Mouse (Mus musculus): ENCODE results near the gene Evx2. TPM values are rescaled to one million over a fixed set of nuclear protein-coding genes. Genes with fewer than 3 reads are reported as not detected.

Evx2 gene
- not detected for total RNA-seq (2021)
- long read RNA-seq, result 0 reads

DNA sequence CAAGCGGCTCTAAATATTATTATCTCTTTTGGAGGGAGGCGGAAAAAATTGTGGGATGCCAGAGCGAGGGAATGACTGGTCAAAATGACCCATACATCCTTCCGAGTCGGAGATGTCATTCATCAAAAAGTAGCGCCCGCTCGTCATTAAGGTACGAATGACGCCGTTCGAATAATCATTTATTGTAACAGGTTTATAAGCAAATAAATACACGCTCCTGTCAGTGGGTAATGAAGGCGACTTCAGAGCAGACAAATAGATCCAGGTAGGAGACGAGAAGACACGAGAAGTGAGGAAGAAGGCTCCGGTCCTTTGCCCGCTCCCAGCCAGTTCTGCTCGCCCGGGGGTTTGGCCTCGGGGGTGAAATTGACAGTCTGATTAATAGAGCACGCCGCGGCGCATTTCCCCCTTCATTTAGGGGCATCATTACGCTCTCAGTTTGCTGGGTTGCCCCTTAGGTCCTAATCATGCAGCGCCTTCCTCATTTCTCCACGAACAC is at the start of gene Evx2:
TSS of gene Evx2 (minus strand) at position 51 of the 499 bp plus-strand sequence.
- no peak for DNase-seq (ENCODE audit: low spot score in 2 of 2)

DNA sequence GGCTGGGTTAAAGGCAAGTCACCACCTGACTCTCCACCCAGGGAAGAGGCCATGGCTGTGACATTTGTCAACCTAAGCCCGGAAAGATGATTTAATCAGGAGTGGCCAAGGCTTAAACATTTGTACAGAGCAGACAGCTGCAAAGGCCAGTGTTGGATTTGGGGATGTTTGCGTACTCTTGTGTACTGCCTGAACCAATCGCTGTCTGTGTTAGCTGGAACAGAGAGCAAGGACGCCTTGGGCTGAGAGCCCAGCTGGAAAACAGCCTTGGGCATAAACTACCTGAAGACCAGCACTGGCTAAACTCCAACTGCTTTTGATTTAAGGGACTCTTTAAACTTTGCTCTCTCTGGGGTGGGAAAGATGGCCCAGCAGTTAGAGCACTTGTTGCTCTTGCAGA is 49.3 kb upstream of the Evx2 start:
- no peak for DNase-seq (ENCODE audit: low spot score in 2 of 2)

DNA sequence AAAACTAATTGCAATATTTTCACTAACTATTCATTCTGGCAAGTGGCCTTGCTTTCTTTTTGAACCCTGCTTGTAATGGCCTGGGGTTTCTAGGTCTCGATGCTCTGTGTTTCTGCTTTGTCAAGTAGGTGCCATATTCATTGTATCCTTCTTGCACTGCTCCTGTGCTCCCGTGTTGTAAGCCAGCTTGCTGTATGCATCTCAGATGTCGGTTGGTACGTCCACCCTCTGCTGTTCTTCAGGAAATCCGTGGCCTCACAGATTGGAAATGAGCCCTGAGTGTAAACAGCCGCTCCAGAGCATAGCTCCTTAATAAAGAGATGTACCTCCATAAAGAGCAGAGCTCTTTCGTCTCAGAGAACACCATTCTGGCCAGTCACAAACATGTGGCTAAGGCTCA is 48.2 kb upstream of the Evx2 start:
- DNase-seq (ENCODE audit: low spot score in 2 of 2), result no peak

- DNase-seq (ENCODE audit: low spot score in 2 of 2), result no peak
These were observed 47.1 kb upstream of the Evx2 start for GRCm38 (mm10) chr2:74706393-74706960.

DNA sequence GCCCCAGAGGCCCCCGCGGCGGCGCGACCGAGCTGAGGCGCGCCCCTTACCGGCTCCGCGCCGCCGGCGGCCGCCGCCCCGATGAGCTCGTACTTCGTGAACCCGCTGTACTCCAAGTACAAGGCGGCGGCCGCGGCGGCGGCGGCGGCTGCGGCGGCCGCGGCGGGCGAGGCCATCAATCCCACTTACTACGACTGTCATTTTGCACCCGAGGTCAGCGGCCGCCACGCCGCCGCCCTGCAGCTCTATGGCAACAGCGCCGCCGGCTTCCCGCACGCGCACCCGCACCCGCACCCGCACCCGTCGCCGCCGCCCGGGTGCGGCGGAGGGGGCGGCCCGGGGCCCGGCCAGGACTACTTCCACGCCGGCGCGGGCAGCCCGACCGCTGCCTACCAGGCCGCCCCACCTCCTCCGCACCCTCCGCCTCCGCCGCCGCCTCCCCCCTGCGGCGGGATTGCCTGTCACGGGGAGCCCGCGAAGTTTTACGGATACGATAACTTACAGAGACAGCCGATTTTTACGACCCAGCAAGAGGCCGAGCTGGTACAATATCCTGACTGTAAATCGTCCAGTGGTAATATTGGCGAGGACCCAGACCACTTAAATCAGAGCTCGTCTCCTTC is 46.2 kb upstream of the Evx2 start:
- DNase-seq (ENCODE audit: low spot score in 2 of 2), result no peak

DNA sequence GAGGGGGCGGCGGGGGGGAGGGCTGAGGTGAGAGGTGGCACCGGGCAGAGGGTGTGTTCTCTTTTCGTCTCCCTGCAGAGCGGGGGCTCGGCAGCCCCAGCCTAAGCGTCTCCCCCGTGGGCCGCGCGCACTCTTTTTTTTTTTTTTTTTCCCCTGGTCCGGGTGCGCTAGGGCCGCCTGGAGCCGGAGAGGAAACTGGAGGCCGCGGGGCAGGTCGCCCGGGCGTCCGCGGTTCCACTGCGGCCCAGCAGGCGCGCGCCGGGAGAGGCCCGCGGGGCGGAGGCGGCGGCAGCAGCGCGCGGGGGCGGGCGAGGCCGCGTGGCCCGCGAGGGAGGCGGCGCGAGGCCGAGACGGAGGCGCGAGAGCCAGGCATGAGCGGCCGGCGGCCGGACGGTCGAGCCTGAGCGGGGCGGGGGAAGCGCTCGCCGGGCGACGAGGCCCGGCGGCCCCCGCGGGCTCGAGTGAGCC is 45.7 kb upstream of the Evx2 start:
- no peak for DNase-seq (ENCODE audit: low spot score in 2 of 2)

- DNase-seq (ENCODE audit: low spot score in 2 of 2), result no peak
These were observed 45.1 kb upstream of the Evx2 start, which contains the start of gene Hoxd8 for GRCm38 (mm10) chr2:74704393-74704998. Gene Hoxd8 (plus strand): TSS chr2:74704615.

- no peak for DNase-seq (ENCODE audit: low spot score in 2 of 2)
These were observed 44.5 kb upstream of the Evx2 start for GRCm38 (mm10) chr2:74703720-74704392.

GRCm38 (mm10) chr2:74703317-74703716 is 44.0 kb upstream of the Evx2 start:
- DNase-seq (ENCODE audit: low spot score in 2 of 2), result no peak

DNA sequence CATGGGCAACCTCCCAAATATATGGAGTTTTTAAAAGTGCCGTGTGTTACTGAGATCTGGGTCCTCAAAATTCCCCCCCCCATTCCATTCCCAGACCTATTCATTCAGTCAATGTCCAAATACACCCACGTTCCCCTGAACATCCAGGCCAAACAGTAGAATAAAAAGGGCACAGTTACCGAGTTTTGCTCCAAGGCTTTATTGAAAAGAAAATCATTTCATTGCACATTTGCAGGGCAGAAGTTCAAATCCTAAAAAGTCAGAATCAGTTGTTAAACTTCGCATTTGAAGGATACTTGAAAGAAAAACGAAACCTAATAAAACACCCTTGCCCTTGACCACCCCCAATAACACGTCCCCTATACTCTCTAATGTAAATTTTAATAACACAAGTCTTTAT is 43.5 kb upstream of the Evx2 start:
- no peak for DNase-seq (ENCODE audit: low spot score in 2 of 2)

DNA sequence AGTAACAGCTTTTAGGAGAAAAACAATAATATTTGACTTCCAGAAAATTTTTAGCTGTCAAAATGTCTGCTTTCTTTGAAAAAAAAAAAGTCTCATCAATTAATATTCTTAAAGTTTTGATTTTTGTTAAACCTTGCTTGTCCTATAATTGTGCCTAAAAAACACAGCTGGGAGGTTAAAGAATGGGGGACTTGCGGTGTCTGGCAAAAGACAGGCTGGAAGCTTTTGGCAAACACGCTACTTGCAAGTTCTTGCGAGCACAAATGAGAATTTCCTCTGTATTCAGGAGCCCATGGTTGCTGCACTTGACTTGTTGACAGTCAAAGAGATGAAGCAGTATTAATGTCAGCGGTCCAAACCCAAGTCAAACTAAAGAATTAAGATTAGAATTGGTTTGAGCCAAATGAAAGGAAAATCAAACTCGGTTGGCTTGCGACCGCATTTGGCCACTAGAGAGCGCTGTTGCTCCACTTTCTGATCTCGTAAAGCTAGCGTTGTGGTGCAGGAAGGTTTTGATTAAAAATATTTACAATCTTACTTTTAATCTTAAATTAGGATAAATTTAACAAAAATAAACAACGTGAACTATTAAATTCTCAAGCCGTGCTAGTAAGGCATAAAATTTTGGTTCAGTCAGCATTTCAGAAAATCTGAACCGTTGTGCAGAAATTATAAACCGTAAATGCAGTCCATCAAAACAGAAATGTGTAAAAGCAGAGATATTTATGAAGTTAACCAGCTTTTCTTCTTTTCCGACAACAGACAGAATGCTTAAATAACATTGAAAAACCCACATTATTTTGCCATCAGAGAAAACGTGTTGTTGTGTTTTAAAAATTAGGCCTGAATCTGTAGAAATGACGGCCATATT is 42.8 kb upstream of the Evx2 start:
- DNase-seq (ENCODE audit: low spot score in 2 of 2), result peak; percentile 37 to 87

- DNase-seq (ENCODE audit: low spot score in 2 of 2), result no peak
These were observed 41.3 kb upstream of the Evx2 start for GRCm38 (mm10) chr2:74700546-74701112.

DNA sequence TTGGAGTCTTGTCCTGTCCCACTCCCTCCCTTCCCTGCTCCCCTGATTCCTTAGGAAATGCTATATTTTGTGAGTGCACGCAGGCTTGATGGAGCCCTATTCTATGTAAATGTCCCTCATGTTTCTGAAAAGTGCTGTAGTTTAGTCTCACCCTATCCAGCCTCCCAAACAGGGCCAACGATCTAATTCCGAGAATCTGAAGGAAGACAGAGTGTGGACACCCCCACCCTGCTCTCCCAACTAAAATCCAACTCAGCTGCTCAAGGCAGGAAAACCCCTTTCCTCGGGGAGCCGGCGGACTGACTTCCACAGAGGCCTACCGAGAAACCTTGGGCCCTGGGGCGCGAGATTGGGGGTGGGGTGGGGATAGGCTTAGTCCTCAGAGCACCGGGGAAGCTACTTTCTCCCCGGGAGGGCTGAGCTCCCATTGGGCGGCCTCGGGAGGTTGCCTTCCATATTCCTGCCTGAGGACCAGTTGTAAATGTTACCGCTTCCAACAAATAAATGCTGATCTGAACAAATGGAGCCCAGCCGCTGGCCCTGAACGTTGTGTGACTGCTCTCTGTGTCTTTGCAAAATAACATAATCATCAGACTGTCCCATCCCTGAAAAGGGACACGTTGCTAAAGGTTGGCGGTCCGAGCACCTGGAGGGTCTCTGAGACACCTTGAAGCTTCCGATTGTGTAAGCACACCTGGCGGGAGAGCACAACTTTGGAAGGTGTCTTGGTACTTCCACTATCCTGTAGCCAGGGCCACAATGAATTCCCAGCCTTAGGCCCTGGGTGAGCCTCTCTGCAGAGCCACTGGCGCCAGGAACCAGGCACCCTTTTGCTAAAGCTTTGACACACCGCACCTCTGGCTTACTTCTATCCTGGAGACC is 40.5 kb upstream of the Evx2 start:
- no peak for DNase-seq (ENCODE audit: low spot score in 2 of 2)

GRCm38 (mm10) chr2:74699053-74699430 is 39.7 kb upstream of the Evx2 start:
- no peak for DNase-seq (ENCODE audit: low spot score in 2 of 2)

GRCm38 (mm10) chr2:74698201-74699052 is 39.1 kb upstream of the Evx2 start:
- DNase-seq (ENCODE audit: low spot score in 2 of 2), result no peak

DNA sequence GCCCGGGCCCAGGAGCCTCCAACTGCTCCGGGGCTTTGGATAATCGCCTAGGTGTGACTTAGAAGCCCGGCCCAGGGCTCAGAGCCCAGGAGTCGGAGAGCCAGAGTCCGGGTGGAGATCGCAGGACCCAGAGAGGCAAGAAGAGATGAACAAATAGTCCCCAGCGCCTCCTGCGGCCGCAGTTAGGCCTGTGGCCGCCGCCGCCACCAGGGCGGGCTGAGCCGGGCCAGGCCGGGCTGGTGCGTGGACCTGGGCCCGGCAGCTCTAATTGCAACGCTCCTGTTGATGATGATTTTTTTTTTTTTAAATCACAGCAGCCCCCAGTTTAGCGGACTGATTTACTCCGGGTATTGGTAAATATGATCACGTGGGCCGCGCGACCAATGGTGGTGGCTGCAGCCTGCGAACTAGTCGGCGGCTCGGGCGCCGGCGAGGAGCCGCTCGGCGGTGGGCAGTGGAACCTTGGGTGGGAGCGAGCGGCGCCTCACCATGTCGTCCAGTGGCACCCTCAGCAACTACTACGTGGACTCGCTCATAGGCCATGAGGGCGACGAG is 38.3 kb upstream of the Evx2 start, which contains the start of gene Hoxd9:
TSS of gene Hoxd9 (plus strand) at position 161 of the 555 bp plus-strand sequence.
- DNase-seq (ENCODE audit: low spot score in 2 of 2), result no peak

- no peak for DNase-seq (ENCODE audit: low spot score in 2 of 2)
These were observed 37.3 kb upstream of the Evx2 start for GRCm38 (mm10) chr2:74696442-74697335.

All from layer of hippocampus, adult 18-20 months (tissue).